Comparison of ENCODE assay signal across 8 mouse cellular contexts in genomic region chr17:45735382-45736310, GRCm38 (mm10). TPM values are rescaled to one million over a fixed set of nuclear protein-coding genes. Genes with fewer than 3 reads are reported as not detected.
A peak's percentile ranks its signal among the peaks of the same experiment; 100 is the strongest.
DNase-seq lines count a peak whose midpoint lies in the region; ATAC-seq and TF ChIP-seq lines count a peak whose summit lies in the region.

No protein-coding gene starts in this region.

- TF ChIP-seq POLR2A in limb, embryonic 14.5 days (IDR thresholded peaks at IDR 0.05; ENCODE audit: borderline replicate concordance, extremely low read depth, insufficient read depth, insufficient read length): no peak
- no peak for TF ChIP-seq POLR2A in spleen, adult 2 months (IDR thresholded peaks at IDR 0.05; ENCODE audit: low read depth, low read length)

- H3K4me2 ChIP-seq in intestine, postnatal 0 days (replicated peaks; ENCODE audit: low read depth): peak overlapping the region; percentile 91
- peak overlapping the region; percentile 75 for H3K4me2 ChIP-seq in limb, embryonic 14.5 days (replicated peaks; ENCODE audit: low read depth, low read length, severe bottlenecking)
- H3K4me2 ChIP-seq in midbrain, embryonic 15.5 days: peak overlapping the region; percentile 79

- peaks cover 5% of the 10 kb centered on the region; the same call in 1 of the 2 replicates for H3K4me1 ChIP-seq in intestine, postnatal 0 days (replicated peaks; ENCODE audit: control insufficient read depth, insufficient read depth, low read length)
- peaks cover 30% of the 10 kb centered on the region for H3K4me1 ChIP-seq in limb, embryonic 14.5 days (ENCODE audit: control insufficient read depth, insufficient read depth, low read length)
- peaks cover 39% of the 10 kb centered on the region for H3K4me1 ChIP-seq in midbrain, embryonic 15.5 days
- peaks cover 13% of the 10 kb centered on the region for H3K4me1 ChIP-seq in spleen, adult 2 months (ENCODE audit: control insufficient read depth, insufficient read depth, insufficient read length)

- no peaks in the 10 kb centered on the region for H3K9me3 ChIP-seq in intestine, postnatal 0 days (ENCODE audit: control insufficient read depth)
- no peaks in the 10 kb centered on the region for H3K9me3 ChIP-seq in limb, embryonic 14.5 days (ENCODE audit: control insufficient read depth, low read length)
- no peaks in the 10 kb centered on the region for H3K9me3 ChIP-seq in midbrain, embryonic 15.5 days

- no peak overlapping the region for H3K9ac ChIP-seq in intestine, postnatal 0 days (ENCODE audit: low read depth, low read length)
- H3K9ac ChIP-seq in limb, embryonic 14.5 days (ENCODE audit: low read depth, low read length, severe bottlenecking): peak overlapping the region; percentile 67
- H3K9ac ChIP-seq in midbrain, embryonic 15.5 days: peak overlapping the region; percentile 67

- no peaks in the 10 kb centered on the region for H3K36me3 ChIP-seq in intestine, postnatal 0 days (ENCODE audit: control insufficient read depth, insufficient read depth)
- H3K36me3 ChIP-seq in limb, embryonic 14.5 days (ENCODE audit: control insufficient read depth, insufficient read depth, low read length): no peaks in the 10 kb centered on the region
- no peaks in the 10 kb centered on the region for H3K36me3 ChIP-seq in midbrain, embryonic 15.5 days (replicated peaks)
- H3K36me3 ChIP-seq in spleen, adult 2 months (ENCODE audit: control insufficient read depth, insufficient read depth, low read length): no peaks in the 10 kb centered on the region

- intact Hi-C loops in gastrocnemius, postnatal 36 days (cut with DNase I): loop anchor here (1.0 kb wide), 1 partner anchor 297 kb away; the partner anchor contains the start of gene Vegfa

- peak; percentile 88 for DNase-seq in layer of hippocampus, adult 11-12 months (ENCODE audit: low spot score)
- no peak for DNase-seq in layer of hippocampus, adult 9-10 months (ENCODE audit: low spot score)
- peak; percentile 90 for DNase-seq in embryo, embryonic 11 days
- DNase-seq in gastrocnemius, postnatal 36 days: peak; percentile 75 to 78
- DNase-seq in limb, embryonic 14.5 days (ENCODE audit: low spot score): peak; percentile 76
- DNase-seq in spleen, adult 2 months (ENCODE audit: low read depth in 1 of 2, low spot score in 2 of 2): peak in 1 of 2 experiments; percentile 63

- peak overlapping the region; percentile 54 for H3K4me3 ChIP-seq in intestine, postnatal 0 days (ENCODE audit: low read depth, low read length)
- H3K4me3 ChIP-seq in limb, embryonic 14.5 days (replicated peaks; ENCODE audit: low read length): peak overlapping the region; percentile 42
- peak overlapping the region; percentile 49 for H3K4me3 ChIP-seq in midbrain, embryonic 15.5 days
- H3K4me3 ChIP-seq in spleen, adult 2 months (ENCODE audit: extremely low read depth, insufficient read depth, insufficient read length): no peak overlapping the region

- H3K27me3 ChIP-seq in intestine, postnatal 0 days (replicated peaks; ENCODE audit: control insufficient read depth, insufficient read depth, low read length): no peaks in the 10 kb centered on the region
- H3K27me3 ChIP-seq in limb, embryonic 14.5 days (ENCODE audit: control insufficient read depth, insufficient read depth, low read length): 0 out of 2 replicates have a peak, but pooled peaks cover 4% of the 10 kb centered on the region
- 0 out of 2 replicates have a peak, but pooled peaks cover 7% of the 10 kb centered on the region for H3K27me3 ChIP-seq in midbrain, embryonic 15.5 days (replicated peaks)
- H3K27me3 ChIP-seq in spleen, adult 2 months (ENCODE audit: control insufficient read depth, insufficient read depth, low read length): peaks cover 11% of the 10 kb centered on the region

- H3K27ac ChIP-seq in intestine, postnatal 0 days (ENCODE audit: low read depth, low read length): peak overlapping the region; percentile 46; the same call in 1 of the 2 replicates
- H3K27ac ChIP-seq in limb, embryonic 14.5 days (replicated peaks; ENCODE audit: low read depth, low read length): peak overlapping the region; percentile 87
- H3K27ac ChIP-seq in midbrain, embryonic 15.5 days: peak overlapping the region; percentile 94
- H3K27ac ChIP-seq in spleen, adult 2 months (ENCODE audit: insufficient read depth, low read length): no peak overlapping the region

- ATAC-seq in intestine, postnatal 0 days: 0 out of 2 replicates have a peak, but pooled peaks have one; percentile 28
- ATAC-seq in limb, embryonic 14.5 days (ENCODE audit: low FRiP score, low read depth): peak; percentile 31; the same call in 1 of the 2 replicates
- peak; percentile 15 for ATAC-seq in midbrain, embryonic 15.5 days (replicated peaks)

- WGBS in intestine, postnatal 0 days: 10% methylated on average over 10 of the region's 10 CpGs
- 6% methylated on average over 10 of the region's 10 CpGs for WGBS in limb, embryonic 14.5 days
- WGBS in midbrain, embryonic 15.5 days: 9% methylated on average over 10 of the region's 10 CpGs
- WGBS in spleen, adult 2 months: 12% methylated on average over 10 of the region's 10 CpGs

- TF ChIP-seq CTCF in intestine, postnatal 0 days (IDR thresholded peaks at IDR 0.05; ENCODE audit: low read depth): peak; percentile 94
- peak; percentile 81; the same call in 1 of the 2 replicates for TF ChIP-seq CTCF in spleen, adult 2 months (IDR thresholded peaks at IDR 0.05; ENCODE audit: extremely low read depth, insufficient read depth, insufficient read length, insufficient replicate concordance)

RNA-seq across cellular contexts. Expression of gene 1600014C23Rik, which starts 2.0 kb away (rescaled TPM):
- not detected for total RNA-seq in gastrocnemius, postnatal 36 days (2021)
- polyA plus RNA-seq in intestine, postnatal 0 days (2015; fragmentation: Nextera tagmentation; extraction: Ambion mirVana): not detected in 2 replicates
- polyA plus RNA-seq in limb, embryonic 14.5 days (2012; rRNA removed): 0.15 TPM in 1 of 2 replicates, not detected in the other
- polyA plus RNA-seq in limb, embryonic 14.5 days (2014; fragmentation: Nextera tagmentation; extraction: Ambion mirVana): 0.58 TPM in 1 of 2 replicates, not detected in the other
- polyA plus RNA-seq in midbrain, embryonic 15.5 days (2015; fragmentation: Nextera tagmentation; extraction: Ambion mirVana): 0.61 TPM in 1 of 2 replicates, not detected in the other
- not detected in 2 replicates for polyA plus RNA-seq in spleen, adult 2 months (2012; rRNA removed)

RNA-seq across cellular contexts. Expression of gene Tmem63b, which starts 48.9 kb away (rescaled TPM):
- total RNA-seq in gastrocnemius, postnatal 36 days (2021): 10 to 100 TPM; 67.8 to 70.0 TPM
- 22.6 and 24.7 TPM in 2 replicates for polyA plus RNA-seq in intestine, postnatal 0 days (2015; fragmentation: Nextera tagmentation; extraction: Ambion mirVana)
- 90.7 and 113 TPM in 2 replicates for polyA plus RNA-seq in limb, embryonic 14.5 days (2012; rRNA removed)
- 24.5 and 28.5 TPM in 2 replicates for polyA plus RNA-seq in limb, embryonic 14.5 days (2014; fragmentation: Nextera tagmentation; extraction: Ambion mirVana)
- 173 and 177 TPM in 2 replicates for polyA plus RNA-seq in midbrain, embryonic 15.5 days (2015; fragmentation: Nextera tagmentation; extraction: Ambion mirVana)
- polyA plus RNA-seq in spleen, adult 2 months (2012; rRNA removed): 27.4 and 30.3 TPM in 2 replicates

RNA-seq across cellular contexts. Expression of gene Mrpl14, which starts 49.5 kb away (rescaled TPM):
- total RNA-seq in gastrocnemius, postnatal 36 days (2021): 100 to 1,000 TPM; 103 to 107 TPM
- polyA plus RNA-seq in intestine, postnatal 0 days (2015; fragmentation: Nextera tagmentation; extraction: Ambion mirVana): 120 and 127 TPM in 2 replicates
- polyA plus RNA-seq in limb, embryonic 14.5 days (2012; rRNA removed): 98.3 and 113 TPM in 2 replicates
- 146 and 147 TPM in 2 replicates for polyA plus RNA-seq in limb, embryonic 14.5 days (2014; fragmentation: Nextera tagmentation; extraction: Ambion mirVana)
- polyA plus RNA-seq in midbrain, embryonic 15.5 days (2015; fragmentation: Nextera tagmentation; extraction: Ambion mirVana): 118 and 124 TPM in 2 replicates
- 54.1 and 81.9 TPM in 2 replicates for polyA plus RNA-seq in spleen, adult 2 months (2012; rRNA removed)
